Mouse (Mus musculus) frontal cortex, postnatal 10 days (tissue): Measurements from ENCODE around the gene Surf1.
"Not testable (repeated sequence)": the region's sequence is repeated elsewhere in the genome, so short reads cannot be mapped to it uniquely, and the experiment has no call there.

ENCODE experiments used
- DNase-seq, 2 experiments: peaks; one replicate each; pipeline ENCODE4 v3.0.0; 2022; ENCODE audit warnings: low spot score in 2 of 2, mixed read lengths in 1 of 2

The Surf1 gene

DNA sequence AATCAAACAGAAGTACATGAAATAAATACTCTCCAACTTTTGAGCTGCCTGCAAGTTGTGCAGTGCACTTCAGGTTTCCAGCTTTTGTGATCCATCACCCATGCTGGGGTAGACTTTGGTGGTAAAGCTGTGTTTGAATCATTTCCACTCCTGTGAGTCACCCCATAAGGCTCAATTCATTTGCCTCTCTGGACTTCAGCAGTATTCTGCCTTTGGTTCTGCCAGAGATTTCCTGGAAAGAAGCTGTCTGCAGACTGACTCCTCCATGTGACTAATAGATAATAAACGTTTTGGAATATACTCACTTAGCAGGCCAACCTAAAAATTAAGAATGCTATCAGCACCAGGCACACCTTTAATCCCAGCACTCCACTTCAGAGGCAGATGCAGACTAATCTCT lies 15.6 kb downstream of the Surf1 start:
- DNase-seq: no peak

DNA sequence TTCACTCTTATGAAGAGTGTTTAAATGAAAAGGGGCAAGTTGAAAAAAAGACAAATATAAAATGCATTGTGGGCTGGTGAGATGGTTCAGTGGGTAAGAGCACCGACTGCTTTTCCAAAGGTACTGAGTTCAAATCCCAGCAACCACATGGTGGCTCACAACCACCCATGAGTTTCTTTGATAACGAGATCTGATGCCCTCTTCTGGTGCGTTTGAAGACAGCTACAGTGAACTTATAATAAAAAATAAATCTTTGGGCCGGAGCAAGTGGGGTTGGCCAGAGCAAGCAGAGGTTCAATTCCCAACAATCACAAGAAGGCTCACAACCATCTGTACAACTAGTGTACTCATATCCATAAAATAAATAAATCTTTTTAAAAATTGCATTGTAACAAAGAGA lies 20.4 kb downstream of the Surf1 start:
- no peak for DNase-seq

GRCm38 (mm10) chr2:26886170-26886569 lies 30.2 kb downstream of the Surf1 start:
- not testable (repeated sequence) for DNase-seq

- DNase-seq: not testable (repeated sequence)
These were observed 30.8 kb downstream of the Surf1 start for GRCm38 (mm10) chr2:26885541-26885940.

DNA sequence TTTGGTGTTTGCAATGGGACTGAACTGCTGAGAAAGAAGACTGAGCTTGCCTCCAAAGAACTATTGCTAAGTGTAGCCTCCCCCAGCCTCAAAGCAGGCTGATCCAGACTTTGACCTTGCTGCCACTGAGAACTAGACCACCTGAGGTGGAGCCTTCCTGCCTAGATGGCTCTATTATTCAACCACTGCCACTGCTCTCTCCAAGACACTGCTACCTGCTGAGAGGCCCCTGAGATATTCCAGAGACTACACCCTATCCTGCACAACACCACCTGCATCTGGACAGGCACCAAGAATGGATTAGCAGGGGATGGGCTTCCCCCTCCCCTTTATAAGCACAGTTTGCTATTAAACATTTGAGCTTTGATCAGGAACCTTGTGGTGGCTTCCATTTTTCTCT lies 37.8 kb downstream of the Surf1 start:
- DNase-seq: no peak

- no peak for DNase-seq
These were observed 45.7 kb downstream of the Surf1 start for GRCm38 (mm10) chr2:26870666-26871065.

GRCm38 (mm10) chr2:26864879-26865278 lies 51.5 kb downstream of the Surf1 start, which contains the start of gene Abo:
Gene Abo, minus strand, starts transcription at chr2:26864979.
- DNase-seq: no peak
